Mouse (Mus musculus): ENCODE measurements around the gene Slc47a1. TPM values are rescaled to one million over a fixed set of nuclear protein-coding genes. Genes with fewer than 3 reads are reported as not detected.

The Slc47a1 gene
- total RNA-seq, 2 experiments from 2014 or later = 13.4 to 24.4 TPM

DNA sequence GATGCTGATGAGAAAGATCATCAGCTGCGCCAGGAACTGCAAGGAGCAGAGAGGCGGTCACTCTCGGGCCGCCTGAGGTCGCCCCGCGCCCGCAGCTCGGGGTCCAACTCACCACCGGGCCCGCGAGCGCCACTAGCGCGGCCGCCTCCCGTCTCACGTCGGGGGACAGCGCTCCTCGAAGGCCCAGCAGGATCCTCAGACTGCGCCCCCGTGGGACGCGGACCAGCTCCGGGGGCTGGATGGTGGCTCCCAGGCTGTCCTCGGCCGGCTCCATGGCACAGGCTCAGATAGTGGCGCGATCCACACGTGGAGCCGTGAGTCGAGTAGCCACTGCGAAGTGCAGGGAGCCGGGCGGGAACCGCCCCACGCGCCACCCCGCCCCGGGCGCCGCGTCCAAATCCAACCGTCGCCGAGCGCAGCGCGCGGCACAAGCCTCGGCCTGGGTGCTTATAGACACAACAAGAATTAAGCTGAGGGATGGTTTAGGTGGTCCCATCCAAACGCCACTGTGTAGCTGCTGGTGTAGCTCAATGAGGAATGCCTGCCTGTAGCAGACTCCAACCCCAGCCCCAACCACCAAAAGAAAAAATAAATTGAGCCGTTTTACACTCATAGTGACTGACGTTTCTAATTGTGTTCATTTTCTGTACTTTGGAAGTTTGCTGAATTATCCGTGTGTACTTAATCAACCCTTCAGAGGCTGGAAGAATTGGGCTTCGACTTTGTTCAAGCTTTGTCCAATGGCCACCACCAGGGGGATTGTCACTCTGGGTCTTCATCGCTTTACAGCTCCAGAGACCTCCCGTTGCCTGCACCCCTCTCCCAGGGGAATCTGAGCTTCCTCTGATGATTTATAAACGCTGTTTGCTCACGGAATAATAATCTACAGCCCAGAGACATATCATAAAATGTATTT lies 35.4 kb downstream of the Slc47a1 start, which contains the start of gene Slc47a2:
Gene Slc47a2 (minus strand): TSS at position 356 of the 916 bp plus-strand sequence.
- Histone ChIP-seq H3K27ac (no peak within 1 kb of the TSS), H3K4me3 (peak within 1 kb of the TSS; percentile 61)
- peak; percentile 41 for DNase-seq
- intact Hi-C loops (cut with DNase I) = no loop called here
- peak; percentile 43 for TF ChIP-seq CTCF (IDR thresholded peaks at IDR 0.05)

- no peak overlapping the region for H3K27ac ChIP-seq
- intact Hi-C loops (cut with DNase I) = no loop called here
- TF ChIP-seq CTCF (IDR thresholded peaks at IDR 0.05) = no peak
- DNase-seq = no peak
- H3K4me3 ChIP-seq = peak overlapping the region; percentile 61; the same call in 1 of the 2 replicates
Observed at GRCm38 (mm10) chr11:61341971-61342370, 36.2 kb downstream of the Slc47a1 start.

- no peak overlapping the region for H3K4me3 ChIP-seq
- TF ChIP-seq CTCF (IDR thresholded peaks at IDR 0.05) = no peak
- no peak for DNase-seq
- intact Hi-C loops (cut with DNase I) = no loop called here
- no peak overlapping the region for H3K27ac ChIP-seq
Observed at GRCm38 (mm10) chr11:61341233-61341632, 36.9 kb downstream of the Slc47a1 start.

DNA sequence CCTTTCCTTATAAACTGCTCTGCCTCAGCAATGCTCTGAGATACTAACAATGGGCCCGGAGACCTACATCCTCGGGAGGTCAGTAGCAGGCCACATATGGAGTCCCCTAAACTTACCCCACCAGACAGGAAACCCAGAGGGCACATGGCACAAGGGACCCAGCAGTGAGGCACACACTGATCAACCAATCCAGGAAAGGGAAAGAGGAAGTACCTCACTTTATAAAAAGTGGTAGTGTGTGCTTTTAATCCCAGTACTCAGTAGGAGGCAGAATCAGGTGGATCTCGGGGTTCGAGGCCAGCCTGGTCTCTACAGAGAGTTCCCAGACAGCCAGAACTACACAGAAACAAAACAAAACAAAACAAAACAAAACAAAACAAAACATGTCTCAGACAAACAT lies 37.8 kb downstream of the Slc47a1 start:
- H3K27ac ChIP-seq = no peak overlapping the region
- no peak overlapping the region for H3K4me3 ChIP-seq
- no peak for DNase-seq
- intact Hi-C loops (cut with DNase I) = no loop called here
- TF ChIP-seq CTCF (IDR thresholded peaks at IDR 0.05) = no peak

- intact Hi-C loops (cut with DNase I) = loop anchor here (5.0 kb wide), 1 partner anchor 145 kb away; no protein-coding TSS in a partner anchor
Observed at GRCm38 (mm10) chr11:61337586-61337985, 40.6 kb downstream of the Slc47a1 start.

GRCm38 (mm10) chr11:61320904-61321687 lies 57.0 kb downstream of the Slc47a1 start:
- H3K27ac ChIP-seq = no peak overlapping the region
- DNase-seq = no peak
- intact Hi-C loops (cut with DNase I) = loop anchor here (2.0 kb wide), 1 partner anchor 64 kb away; no protein-coding TSS in a partner anchor
- no peak overlapping the region for H3K4me3 ChIP-seq
- TF ChIP-seq CTCF (IDR thresholded peaks at IDR 0.05) = no peak

More at GRCm38 (mm10) chr11:61337586-61337985, 40.6 kb downstream of the Slc47a1 start:
- Histone ChIP-seq H3K27ac (no peak overlapping the region), H3K4me3 (no peak overlapping the region)
- no peak for DNase-seq
- peak; percentile 28; the same call in 1 of the 2 replicates for TF ChIP-seq CTCF (IDR thresholded peaks at IDR 0.05)

DNA sequence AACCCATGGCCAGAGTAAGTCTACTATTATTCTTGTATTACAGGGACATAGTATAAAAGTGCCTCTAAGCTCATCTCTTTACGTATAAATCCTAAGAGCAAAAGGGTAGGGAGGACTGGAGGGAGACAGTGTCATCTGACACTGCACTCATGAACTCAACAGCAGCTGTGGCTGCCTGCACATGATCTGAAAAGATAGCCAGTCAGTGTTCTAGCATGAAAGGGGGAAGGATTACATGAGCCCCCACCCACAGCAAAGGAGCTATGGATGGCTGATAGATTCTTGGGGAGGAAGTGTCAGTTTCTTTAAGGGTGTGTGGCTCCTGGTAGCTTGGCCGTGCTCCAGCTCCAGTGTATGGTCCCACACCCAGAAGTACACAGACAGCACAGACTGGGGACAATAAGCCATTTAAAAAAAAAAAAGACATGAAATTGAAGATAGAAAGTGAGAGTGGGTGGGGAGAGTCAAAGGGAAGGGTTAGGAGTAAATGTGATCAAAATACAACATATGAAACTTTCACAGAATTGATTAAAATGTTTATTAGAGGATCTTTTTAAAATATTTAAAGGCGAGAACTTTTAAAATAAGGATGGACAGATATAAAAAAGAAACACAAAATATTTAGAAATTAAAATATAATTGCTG lies 58.1 kb downstream of the Slc47a1 start:
- intact Hi-C loops (cut with DNase I) = loop anchor here (2.0 kb wide), 1 partner anchor 65 kb away; no protein-coding TSS in a partner anchor
- Histone ChIP-seq H3K4me3 (no peak overlapping the region), H3K27ac (peak overlapping the region; percentile 35; the same call in 1 of the 2 replicates)
- TF ChIP-seq CTCF (IDR thresholded peaks at IDR 0.05) = no peak
- DNase-seq = no peak

DNA sequence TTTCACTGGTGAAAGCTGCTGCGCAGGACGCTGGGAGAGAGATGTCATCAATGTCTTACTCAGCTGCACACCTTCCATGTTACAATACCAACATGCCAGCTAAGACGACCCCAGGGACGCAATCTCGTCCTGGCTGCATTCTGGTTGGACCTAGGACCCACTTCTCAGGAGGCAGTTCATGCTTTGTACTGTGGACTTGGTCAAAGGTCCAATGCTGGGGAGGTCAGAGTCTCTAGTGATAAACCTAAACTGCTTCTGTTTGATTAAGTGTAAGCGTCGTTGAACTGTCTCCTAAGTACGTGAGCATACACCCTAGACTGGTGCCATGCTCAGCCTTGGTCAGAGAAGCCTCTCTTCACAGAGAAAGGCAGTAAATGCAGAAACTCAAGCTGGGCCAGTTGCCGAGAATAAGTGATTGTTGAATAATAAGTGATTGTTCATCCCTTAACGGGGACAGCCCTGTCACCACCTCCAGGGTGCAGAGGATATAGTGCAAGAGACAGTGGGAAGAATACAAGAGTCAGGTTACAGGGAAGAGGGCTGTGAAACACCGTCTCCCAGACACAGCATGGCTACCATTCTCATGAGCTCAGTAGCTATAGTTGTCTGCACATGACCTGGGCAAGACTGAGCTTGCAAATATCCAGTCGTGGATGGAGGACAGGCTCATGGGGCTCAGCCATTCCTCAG lies 58.8 kb downstream of the Slc47a1 start:
- no peak for TF ChIP-seq CTCF (IDR thresholded peaks at IDR 0.05)
- intact Hi-C loops (cut with DNase I) = no loop called here
- Histone ChIP-seq H3K27ac (peak overlapping the region; percentile 35; the same call in 1 of the 2 replicates), H3K4me3 (no peak overlapping the region)
- DNase-seq = no peak

- intact Hi-C loops (cut with DNase I) = no loop called here
- TF ChIP-seq CTCF (IDR thresholded peaks at IDR 0.05) = no peak
- DNase-seq = no peak
Observed at GRCm38 (mm10) chr11:61316864-61317263, 61.3 kb downstream of the Slc47a1 start.

DNA sequence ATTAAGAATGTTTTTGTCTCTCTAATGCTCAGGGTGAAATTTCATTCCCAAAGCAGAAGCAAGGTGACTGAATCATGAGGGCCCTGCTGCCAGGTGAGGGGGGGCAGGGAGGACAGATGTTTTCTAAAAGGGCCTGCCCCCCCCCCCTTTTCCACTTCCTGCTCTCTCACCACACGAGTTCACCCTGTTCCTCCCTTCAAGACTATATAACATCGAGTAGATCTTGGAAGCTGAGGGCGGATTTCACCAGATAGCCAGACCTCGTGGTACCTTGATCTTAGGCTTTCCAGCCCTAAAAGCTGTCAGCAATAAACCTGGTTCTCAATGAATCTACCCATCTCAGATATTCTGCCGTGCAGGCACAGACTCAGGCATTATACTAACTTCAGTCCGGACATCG lies 67.8 kb downstream of the Slc47a1 start:
- intact Hi-C loops (cut with DNase I) = no loop called here
- no peak overlapping the region for H3K4me3 ChIP-seq
- no peak for TF ChIP-seq CTCF (IDR thresholded peaks at IDR 0.05)
- no peak overlapping the region for H3K27ac ChIP-seq
- no peak for DNase-seq

More at GRCm38 (mm10) chr11:61316864-61317263, 61.3 kb downstream of the Slc47a1 start:
- Histone ChIP-seq H3K27ac (no peak overlapping the region), H3K4me3 (no peak overlapping the region)

DNA sequence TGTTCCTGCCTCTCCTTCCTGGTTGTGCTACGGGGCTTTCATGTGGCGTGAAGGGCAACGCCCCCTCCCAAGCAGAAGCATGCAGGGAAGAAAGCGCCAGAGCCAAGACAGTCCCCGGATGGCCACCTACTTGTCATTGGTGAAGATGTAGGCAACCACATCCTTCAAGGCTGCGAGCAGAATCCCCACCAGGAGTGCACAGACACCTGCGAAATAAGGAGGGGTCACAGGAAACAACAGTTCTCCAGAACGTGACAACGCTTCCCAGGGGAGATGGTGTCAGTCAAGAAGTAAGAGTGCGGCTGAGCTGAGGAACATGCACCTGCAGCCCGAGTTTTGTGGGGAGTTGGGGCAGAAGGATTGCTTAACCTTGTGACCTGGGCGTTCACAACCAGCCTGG lies 68.3 kb downstream of the Slc47a1 start:
- no peak for DNase-seq
- TF ChIP-seq CTCF (IDR thresholded peaks at IDR 0.05) = no peak
- Histone ChIP-seq H3K27ac (no peak overlapping the region), H3K4me3 (no peak overlapping the region)
- intact Hi-C loops (cut with DNase I) = no loop called here

DNA sequence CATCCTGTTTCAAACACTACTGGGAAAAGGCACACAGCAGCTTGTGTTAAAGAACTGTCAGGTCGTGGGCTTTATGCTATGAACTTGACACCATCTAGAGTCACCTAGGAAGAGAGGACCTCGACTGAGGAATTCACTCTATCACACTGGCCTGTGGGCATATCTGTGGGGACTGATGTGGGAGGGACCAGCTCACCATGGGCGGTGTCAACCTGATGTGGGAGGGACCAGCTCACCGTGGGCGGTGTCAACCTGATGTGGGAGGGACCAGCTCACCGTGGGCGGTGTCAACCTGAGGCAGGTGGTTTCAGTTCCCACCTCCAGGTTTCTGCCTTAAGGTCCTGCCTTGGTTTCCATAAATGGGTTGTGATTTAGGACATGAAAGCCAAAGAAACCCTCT lies 70.3 kb downstream of the Slc47a1 start:
- Histone ChIP-seq H3K27ac (no peak overlapping the region), H3K4me3 (no peak overlapping the region)
- TF ChIP-seq CTCF (IDR thresholded peaks at IDR 0.05) = no peak
- DNase-seq = no peak
- intact Hi-C loops (cut with DNase I) = no loop called here
